Comparison of ENCODE assay signal across 8 mouse cellular contexts in genomic region chr5:140611611-140612185, GRCm38 (mm10). TPM values are rescaled to one million over a fixed set of nuclear protein-coding genes. Genes with fewer than 3 reads are reported as not detected.
A peak's percentile ranks its signal among the peaks of the same experiment; 100 is the strongest.
DNase-seq lines count a peak whose midpoint lies in the region; ATAC-seq lines count a peak whose summit lies in the region.

No protein-coding gene starts in this region.

- peak overlapping the region; percentile 80 for H3K9ac ChIP-seq in hindbrain, embryonic 11.5 days (ENCODE audit: low read depth, low read length)

- DNase-seq in heart, embryonic 10.5 days (ENCODE audit: low spot score), result peak; percentile 79
- no peak for DNase-seq in heart, postnatal 36 days
- peak; percentile 78 for DNase-seq in R1 (ENCODE audit: low read depth, low spot score)
- peak; percentile 70 for DNase-seq in hindbrain, embryonic 11.5 days (ENCODE audit: low spot score)
- DNase-seq in lung, postnatal 4 days, result peak; percentile 43 to 61
- no peak for DNase-seq in urinary bladder, postnatal 14 days (ENCODE audit: low spot score)
- DNase-seq in gastrocnemius, postnatal 10 days, result no peak

- H3K9me3 ChIP-seq in heart, embryonic 10.5 days, result no peaks in the 10 kb centered on the region; the same call in 1 of the 2 replicates
- no peaks in the 10 kb centered on the region for H3K9me3 ChIP-seq in hindbrain, embryonic 11.5 days (ENCODE audit: control insufficient read depth, low read length)

- H3K36me3 ChIP-seq in heart, embryonic 10.5 days, result peaks cover 5% of the 10 kb centered on the region; the same call in 1 of the 2 replicates
- H3K36me3 ChIP-seq in hindbrain, embryonic 11.5 days (ENCODE audit: control insufficient read depth, insufficient read depth, low read length), result peaks cover 15% of the 10 kb centered on the region

- H3K4me3 ChIP-seq in heart, embryonic 10.5 days, result peak overlapping the region; percentile 54
- peak overlapping the region; percentile 56 for H3K4me3 ChIP-seq in hindbrain, embryonic 11.5 days (ENCODE audit: low read depth, low read length)

- intact Hi-C loops in heart, postnatal 36 days (cut with DNase I), result no loop called here

- peak overlapping the region; percentile 83 for H3K27ac ChIP-seq in heart, embryonic 10.5 days
- H3K27ac ChIP-seq in hindbrain, embryonic 11.5 days (ENCODE audit: low read depth, low read length), result peak overlapping the region; percentile 98

- peak; percentile 14; the same call in 1 of the 2 replicates for ATAC-seq in hindbrain, embryonic 11.5 days (ENCODE audit: low FRiP score)
- no peak for ATAC-seq in activated CD4-positive, CD25-positive, alpha-beta regulatory T cell, adult 4 months

- peaks cover 71% of the 10 kb centered on the region for H3K27me3 ChIP-seq in heart, embryonic 10.5 days (ENCODE audit: insufficient read depth, poor library complexity, severe bottlenecking)
- no peaks in the 10 kb centered on the region for H3K27me3 ChIP-seq in hindbrain, embryonic 11.5 days (ENCODE audit: control insufficient read depth, insufficient read depth, low read length)

- peaks cover 58% of the 10 kb centered on the region for H3K4me1 ChIP-seq in heart, embryonic 10.5 days
- peaks cover 24% of the 10 kb centered on the region for H3K4me1 ChIP-seq in hindbrain, embryonic 11.5 days (replicated peaks; ENCODE audit: control insufficient read depth, insufficient read depth, low read length)

- peak overlapping the region; percentile 83 for H3K4me2 ChIP-seq in hindbrain, embryonic 11.5 days (replicated peaks; ENCODE audit: low read depth, low read length)

- WGBS in heart, embryonic 10.5 days, result 31% methylated on average over 15 of the region's 15 CpGs
- 20% methylated on average over 15 of the region's 15 CpGs for WGBS in hindbrain, embryonic 11.5 days

RNA-seq across cellular contexts. Expression of gene Lfng, which starts 4.6 kb away (rescaled TPM):
- 3.8 and 4.7 TPM in 2 replicates for polyA plus RNA-seq in heart, embryonic 10.5 days (2016; fragmentation: Nextera tagmentation; extraction: Ambion mirVana)
- total RNA-seq in heart, postnatal 36 days (2021), result 1 to 10 TPM; 7.2 to 9.1 TPM
- polyA plus RNA-seq in hindbrain, embryonic 11.5 days (2014; fragmentation: Nextera tagmentation; extraction: Ambion mirVana), result 34.1 and 38.8 TPM in 2 replicates
- polyA plus RNA-seq in activated CD4-positive, CD25-positive, alpha-beta regulatory T cell, adult 4 months (2017; shearing (Covaris generic)), result 10 to 100 TPM; 33.9 to 35.5 TPM
- 1 to 10 TPM; 7.1 to 9.0 TPM for total RNA-seq in gastrocnemius, postnatal 10 days (2021)

RNA-seq across cellular contexts. Expression of gene Ttyh3, which starts 37.1 kb away (rescaled TPM):
- polyA plus RNA-seq in heart, embryonic 10.5 days (2016; fragmentation: Nextera tagmentation; extraction: Ambion mirVana), result 23.5 and 32.9 TPM in 2 replicates
- total RNA-seq in heart, postnatal 36 days (2021), result 10 to 100 TPM; 13.4 to 14.7 TPM
- polyA plus RNA-seq in hindbrain, embryonic 11.5 days (2014; fragmentation: Nextera tagmentation; extraction: Ambion mirVana), result 52.9 and 53.1 TPM in 2 replicates
- 1 to 10 TPM; 5.2 to 5.6 TPM for polyA plus RNA-seq in activated CD4-positive, CD25-positive, alpha-beta regulatory T cell, adult 4 months (2017; shearing (Covaris generic))
- 10 to 100 TPM; 33.4 to 42.5 TPM for total RNA-seq in gastrocnemius, postnatal 10 days (2021)

RNA-seq across cellular contexts. Expression of gene Grifin, which starts 46.8 kb away (rescaled TPM):
- polyA plus RNA-seq in heart, embryonic 10.5 days (2016; fragmentation: Nextera tagmentation; extraction: Ambion mirVana), result not detected in 2 replicates
- total RNA-seq in heart, postnatal 36 days (2021), result not detected
- not detected in 2 replicates for polyA plus RNA-seq in hindbrain, embryonic 11.5 days (2014; fragmentation: Nextera tagmentation; extraction: Ambion mirVana)
- 1 to 10 TPM in 1 of 2 experiments, under 1 TPM in 1; 0.98 to 3.8 TPM for polyA plus RNA-seq in activated CD4-positive, CD25-positive, alpha-beta regulatory T cell, adult 4 months (2017; shearing (Covaris generic))
- total RNA-seq in gastrocnemius, postnatal 10 days (2021), result not detected

Comparison
In these comparisons a context has a peak if more than half of its experiments do, and no peak if none do; other contexts are left out.
1. DNase-seq: peak in heart, embryonic 10.5 days (single experiment), R1 (single experiment), hindbrain, embryonic 11.5 days (single experiment) and lung, postnatal 4 days (2 of 2); none in heart, postnatal 36 days (0 of 2), urinary bladder, postnatal 14 days (single experiment) and gastrocnemius, postnatal 10 days (single experiment).